Mouse (Mus musculus) yolk sac, embryonic 10.5 days (tissue): ENCODE measurements around the gene Ifi202b.
"Not testable (repeated sequence)": the region's sequence is repeated elsewhere in the genome, so short reads cannot be mapped to it uniquely, and the experiment has no call there.

ENCODE experiments used
- DNase-seq: peaks from one replicate; pipeline ENCODE4 v3.0.0-alpha.2; 2017; ENCODE audit warnings: low spot score

The Ifi202b gene

GRCm38 (mm10) chr1:173982694-173983305 lies at the start of gene Ifi202b:
Gene Ifi202b (minus strand): TSS chr1:173982744.
- DNase-seq, result not testable (repeated sequence)

DNA sequence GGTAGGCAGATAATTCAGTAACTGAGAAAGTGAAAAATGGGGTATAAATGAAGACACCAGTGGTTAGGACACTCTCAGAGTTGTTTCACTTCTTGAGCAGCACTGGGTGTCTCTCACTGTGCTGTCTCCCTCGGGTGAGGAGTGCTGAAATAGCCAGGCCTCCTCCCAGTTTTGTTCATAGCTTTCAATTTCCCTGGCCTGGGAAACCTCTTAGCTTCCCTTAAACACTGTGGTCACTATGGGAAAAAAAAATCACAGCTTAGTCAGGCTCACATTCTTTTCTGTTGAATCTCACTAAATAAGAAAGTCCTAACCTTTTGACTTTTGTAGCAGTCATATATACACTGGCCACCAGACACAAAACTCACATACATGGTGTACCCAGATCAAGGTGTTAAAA lies 49.2 kb upstream of the Ifi202b start, which contains the start of gene Ifi205:
TSS of gene Ifi205 (minus strand) at position 113 of the 400 bp plus-strand sequence.
- no peak for DNase-seq

GRCm38 (mm10) chr1:174007050-174007449 lies 24.5 kb upstream of the Ifi202b start:
- DNase-seq, result not testable (repeated sequence)

DNA sequence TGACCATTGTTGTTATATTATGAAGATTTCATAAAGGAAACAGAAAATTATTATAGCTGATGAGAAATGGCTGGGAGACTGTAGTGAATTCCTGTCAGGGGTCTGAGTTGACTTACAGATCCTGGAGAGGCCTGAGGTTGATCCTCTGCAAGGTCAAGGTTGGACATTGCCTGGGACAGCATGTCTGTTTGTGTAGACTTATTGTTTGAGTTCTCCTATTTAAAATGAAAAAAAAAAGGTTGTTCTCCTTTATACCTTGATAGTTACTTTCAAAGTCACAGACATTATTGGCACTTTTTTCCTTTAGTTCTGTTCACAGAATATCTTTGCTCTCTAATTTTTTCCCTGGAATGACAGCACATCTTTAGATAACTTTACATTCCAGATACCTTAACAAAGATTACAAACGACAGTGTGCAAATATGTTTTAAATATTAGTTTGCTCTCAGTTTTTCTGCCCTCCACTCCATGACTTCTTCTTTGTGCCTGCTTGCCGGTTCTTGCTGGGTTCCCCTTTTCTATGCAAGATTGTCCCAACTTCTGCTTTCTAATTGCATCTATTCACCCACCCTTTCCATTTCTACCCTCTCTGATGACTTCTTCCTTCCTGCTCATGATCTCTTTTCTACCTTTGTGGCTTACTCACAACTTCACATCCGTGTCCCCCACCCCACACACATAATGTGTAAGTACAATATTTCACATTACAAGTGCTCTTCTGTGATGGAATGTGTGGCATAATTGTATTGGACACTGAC lies 22.0 kb upstream of the Ifi202b start:
- DNase-seq, result not testable (repeated sequence)

DNA sequence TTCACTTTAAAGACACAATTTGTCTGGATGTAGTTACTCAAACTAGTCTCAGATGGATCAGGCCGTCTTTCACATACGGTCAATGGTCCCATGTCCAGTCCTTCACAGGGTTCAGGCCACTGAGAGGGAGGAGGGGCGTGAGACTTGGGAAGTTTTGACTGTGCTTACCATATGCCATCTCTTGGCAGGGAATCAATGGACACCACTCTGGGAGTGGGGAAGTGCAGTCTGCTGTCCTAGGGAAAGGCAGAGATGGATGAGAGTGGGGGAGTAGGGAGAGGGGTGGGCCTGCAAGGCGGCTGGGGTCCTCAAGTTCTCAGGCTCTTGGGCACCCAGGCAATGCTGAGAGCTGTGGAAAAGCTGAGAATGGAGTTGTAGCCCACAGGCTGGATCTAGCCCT lies 12.5 kb upstream of the Ifi202b start:
- no peak for DNase-seq

DNA sequence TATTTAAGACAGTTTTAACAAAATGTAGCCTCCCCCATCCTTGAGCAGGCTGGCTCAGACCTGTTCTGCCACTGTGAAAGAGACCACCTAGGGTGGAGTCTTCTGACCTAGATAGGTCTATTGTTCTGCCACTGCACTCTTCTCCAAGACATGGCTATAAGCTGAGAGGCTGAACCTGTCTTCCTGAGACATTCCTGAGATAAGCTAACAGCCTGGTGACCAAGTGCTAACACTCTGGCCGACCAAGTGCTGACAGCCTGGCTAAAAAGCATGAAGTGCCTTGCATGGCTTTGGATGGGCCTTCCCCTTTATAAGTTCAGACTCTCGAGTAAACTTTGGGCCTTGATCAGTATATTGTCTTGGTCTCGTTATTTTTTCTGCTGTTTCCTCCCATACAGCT lies 1.5 kb downstream of the Ifi202b start:
- not testable (repeated sequence) for DNase-seq

- DNase-seq, result no peak
Measured at GRCm38 (mm10) chr1:173977622-173978021, 4.9 kb downstream of the Ifi202b start.

DNA sequence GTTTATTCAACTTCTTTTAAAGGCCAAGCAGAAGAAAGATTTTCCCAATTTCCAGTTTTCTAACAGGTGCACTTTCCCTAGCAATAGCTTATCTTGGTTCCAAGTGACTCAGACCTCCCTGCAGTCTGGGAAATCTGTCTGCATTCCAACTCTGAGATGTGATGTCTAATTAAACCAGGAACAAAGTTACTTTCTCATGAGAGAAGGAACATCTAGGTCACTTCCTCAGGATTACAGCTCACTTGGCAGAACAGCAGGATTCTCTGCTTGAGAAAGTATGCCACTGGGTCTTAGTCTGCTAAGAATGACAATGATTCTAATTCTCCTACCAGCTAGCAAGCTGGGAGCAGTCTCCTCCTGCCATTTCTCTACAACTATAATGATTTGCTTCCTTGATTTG lies 9.4 kb downstream of the Ifi202b start:
- no peak for DNase-seq

DNA sequence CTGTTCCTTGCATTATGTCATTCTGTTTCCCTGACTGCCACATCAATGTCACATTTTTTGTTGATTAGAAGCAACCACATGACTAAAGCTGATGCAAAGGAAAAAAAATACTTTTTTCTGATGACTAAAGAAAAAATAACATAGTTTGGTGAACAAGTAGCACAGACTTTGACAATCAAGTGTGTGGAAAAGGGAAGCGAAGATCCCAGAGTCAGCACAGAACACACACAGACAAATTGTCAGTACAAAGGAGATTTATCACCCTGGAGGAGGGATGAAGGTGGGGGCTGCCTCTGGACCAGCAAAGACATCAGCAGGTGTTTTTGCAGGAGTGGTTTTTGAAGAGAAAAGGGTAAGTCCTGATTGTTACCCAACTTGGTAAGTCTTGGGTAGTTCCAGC lies 21.1 kb downstream of the Ifi202b start:
- not testable (repeated sequence) for DNase-seq

- not testable (repeated sequence) for DNase-seq
Measured at GRCm38 (mm10) chr1:173959998-173960397, 22.5 kb downstream of the Ifi202b start.

GRCm38 (mm10) chr1:173955839-173956527 lies 26.6 kb downstream of the Ifi202b start:
- DNase-seq, result not testable (repeated sequence)

GRCm38 (mm10) chr1:173955071-173955796 lies 27.3 kb downstream of the Ifi202b start:
- DNase-seq, result no peak

- DNase-seq, result no peak
Measured at GRCm38 (mm10) chr1:173953563-173953962, 29.0 kb downstream of the Ifi202b start.

GRCm38 (mm10) chr1:173949044-173949443 lies 33.5 kb downstream of the Ifi202b start:
- not testable (repeated sequence) for DNase-seq

DNA sequence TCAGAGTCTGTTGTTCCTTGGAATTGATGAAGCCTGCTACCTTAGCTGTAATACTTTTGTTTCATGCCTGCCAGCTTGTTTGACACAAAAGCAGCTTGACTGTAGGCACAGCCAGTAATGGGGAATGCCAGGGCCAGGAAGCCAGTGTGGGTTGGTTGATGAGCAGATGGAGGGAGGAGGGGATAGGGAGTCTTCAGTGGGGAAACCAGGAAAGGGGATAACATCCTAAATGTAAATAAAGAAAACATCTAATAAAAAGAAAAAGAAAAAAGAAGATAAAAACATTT lies 39.8 kb downstream of the Ifi202b start:
- DNase-seq, result not testable (repeated sequence)

GRCm38 (mm10) chr1:173941924-173942779 lies 40.4 kb downstream of the Ifi202b start, which contains the start of the genes Mndal and Ifi203:
Gene Mndal (minus strand): TSS chr1:173942491.
Gene Ifi203 (minus strand): TSS chr1:173942672.
- not testable (repeated sequence) for DNase-seq

DNA sequence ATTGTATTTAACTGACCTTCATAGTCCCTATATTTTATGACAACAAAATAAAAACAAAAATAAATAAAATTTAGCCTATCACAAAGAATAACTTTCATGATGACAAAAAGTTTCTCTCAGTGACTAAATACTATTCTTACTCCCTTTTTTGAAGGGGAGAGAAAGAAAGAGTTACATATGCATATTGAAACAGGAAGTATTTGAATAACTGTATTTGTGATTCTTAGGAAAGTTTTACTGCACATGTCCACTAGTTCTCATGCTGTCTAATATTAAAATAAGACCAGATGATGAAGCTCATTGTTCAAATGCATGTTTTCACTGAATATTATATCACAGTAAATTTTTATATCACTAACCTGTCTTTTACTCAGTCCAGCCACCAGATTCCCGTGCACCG lies 41.0 kb downstream of the Ifi202b start:
- not testable (repeated sequence) for DNase-seq

GRCm38 (mm10) chr1:173919279-173919678 lies 63.3 kb downstream of the Ifi202b start:
- DNase-seq, result not testable (repeated sequence)

- DNase-seq, result no peak
Measured at GRCm38 (mm10) chr1:173914559-173914958, 68.0 kb downstream of the Ifi202b start.

DNA sequence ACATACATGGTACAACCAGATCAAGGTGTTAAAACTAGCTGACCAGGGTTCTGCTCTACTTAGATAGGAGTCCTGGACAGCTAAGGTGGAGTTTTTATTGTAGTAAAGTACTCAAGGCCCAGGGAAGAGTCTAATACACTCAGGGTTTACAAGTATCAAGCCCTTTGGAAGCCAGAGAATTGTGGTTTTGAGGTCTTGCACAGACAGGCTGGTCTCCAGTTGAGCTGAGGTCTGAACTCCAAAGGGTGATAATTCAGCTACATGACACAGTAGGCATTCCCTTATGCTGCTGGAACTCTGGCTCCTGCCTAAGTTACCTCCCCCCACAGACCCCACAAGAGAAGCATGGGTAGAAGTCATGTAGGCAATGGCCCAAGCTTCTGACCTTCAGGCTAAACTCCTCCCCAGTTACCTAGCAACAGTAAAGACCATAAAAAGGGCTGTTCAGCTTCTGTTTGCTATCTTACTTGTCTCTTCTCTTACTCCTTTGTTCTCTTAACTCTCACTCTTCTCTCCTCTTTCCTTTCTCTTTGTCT lies 69.2 kb downstream of the Ifi202b start:
- DNase-seq, result not testable (repeated sequence)
